Mouse (Mus musculus) liver, embryonic 15.5 days (tissue): Measurements from ENCODE around the gene Ncor2. TPM values are rescaled to one million over a fixed set of nuclear protein-coding genes. Genes with fewer than 3 reads are reported as not detected.

Source experiments
- ATAC-seq: fragments of 200-750 bp; cut with Nextera tagmentation; 2 replicates; pipeline ENCODE4 v1.8.0; 2017; ENCODE audit warnings: moderate number of reproducible peaks, mild to moderate bottlenecking, moderate library complexity; ENCODE audit not compliant: insufficient read depth
- H3K27ac ChIP-seq: fragments of 300-500 bp; sonication (generic); replicated peaks from 2 replicates; pipeline ENCODE4 v1.5.1; 2015; ENCODE audit warnings: mild to moderate bottlenecking, inconsistent platforms
- H3K27me3 ChIP-seq: fragments of 300-500 bp; sonication (generic); 2 replicates; pipeline ENCODE4 v1.6.1; 2015; ENCODE audit warnings: mild to moderate bottlenecking, inconsistent platforms
- H3K36me3 ChIP-seq: fragments of 300-500 bp; sonication (generic); replicated peaks from 2 replicates; pipeline ENCODE4 v1.6.1; 2015; ENCODE audit warnings: moderate library complexity, mild to moderate bottlenecking, inconsistent platforms
- H3K4me1 ChIP-seq: fragments of 300-500 bp; sonication (generic); replicated peaks from 2 replicates; pipeline ENCODE4 v1.6.1; 2015; ENCODE audit warnings: inconsistent platforms
- H3K4me2 ChIP-seq: fragments of 300-500 bp; sonication (generic); 2 replicates; pipeline ENCODE4 v1.6.1; 2015; ENCODE audit warnings: moderate library complexity, mild to moderate bottlenecking, inconsistent platforms
- H3K4me3 ChIP-seq: fragments of 300-500 bp; sonication (generic); replicated peaks from 2 replicates; pipeline ENCODE4 v1.5.1; 2015; ENCODE audit warnings: mild to moderate bottlenecking, inconsistent platforms
- H3K9ac ChIP-seq: fragments of 300-500 bp; sonication (generic); 2 replicates; pipeline ENCODE4 v1.6.1; 2015; ENCODE audit warnings: moderate library complexity, mild to moderate bottlenecking, inconsistent platforms
- H3K9me3 ChIP-seq: fragments of 300-500 bp; sonication (generic); replicated peaks from 2 replicates; pipeline ENCODE4 v1.6.1; 2016; ENCODE audit warnings: inconsistent platforms
- whole genome bisulfite sequencing: fragments of 180-500 bp; shearing (Covaris S2); methylation state at CpG from one replicate; pipeline ENCODE4 v1.1.7; 2015; ENCODE audit warnings: mixed read lengths; ENCODE audit not compliant: insufficient replicate concordance; 5-methylcytosine and 5-hydroxymethylcytosine counted together
- polyA plus RNA-seq: library from polyadenylated mRNA; unstranded; fragments of >200 nt; fragmentation: Nextera tagmentation; extraction: Ambion mirVana; gene quantifications from 2 replicates; pipeline ENCODE4 v1.2.1, GENCODE M21; 2015

The Ncor2 gene
- polyA plus RNA-seq, 1 experiment from 2014 or later: 3.8 TPM

DNA sequence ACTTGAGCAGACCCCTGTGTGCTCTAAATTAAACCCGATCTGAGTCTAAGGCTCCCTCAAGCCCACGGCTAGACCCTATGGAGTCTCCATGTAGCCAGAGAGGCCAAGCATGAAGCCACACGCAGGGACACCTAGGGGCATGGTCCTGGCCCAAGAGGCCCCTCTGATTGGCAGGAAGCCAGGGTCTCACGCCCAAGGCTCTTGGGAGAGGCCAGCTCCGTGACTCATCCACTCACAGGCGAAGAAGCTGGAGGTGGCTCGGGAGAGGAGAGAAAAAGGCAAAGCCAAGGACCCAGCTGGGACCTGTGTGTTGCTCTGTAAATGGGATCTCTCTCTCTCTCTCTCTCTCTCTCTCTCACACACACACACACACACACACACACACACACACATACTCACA lies 44.6 kb downstream of the Ncor2 start:
- no peaks in the 10 kb centered on the region for H3K27me3 ChIP-seq
- H3K27ac ChIP-seq: no peak overlapping the region
- no peak for ATAC-seq
- peaks cover 34% of the 10 kb centered on the region for H3K4me1 ChIP-seq
- WGBS: 56% methylated on average over 7 of the region's 7 CpGs
- no peak overlapping the region for H3K9ac ChIP-seq
- no peak overlapping the region for H3K4me2 ChIP-seq
- H3K4me3 ChIP-seq: no peak overlapping the region
- H3K9me3 ChIP-seq: no peaks in the 10 kb centered on the region
- no peaks in the 10 kb centered on the region for H3K36me3 ChIP-seq

DNA sequence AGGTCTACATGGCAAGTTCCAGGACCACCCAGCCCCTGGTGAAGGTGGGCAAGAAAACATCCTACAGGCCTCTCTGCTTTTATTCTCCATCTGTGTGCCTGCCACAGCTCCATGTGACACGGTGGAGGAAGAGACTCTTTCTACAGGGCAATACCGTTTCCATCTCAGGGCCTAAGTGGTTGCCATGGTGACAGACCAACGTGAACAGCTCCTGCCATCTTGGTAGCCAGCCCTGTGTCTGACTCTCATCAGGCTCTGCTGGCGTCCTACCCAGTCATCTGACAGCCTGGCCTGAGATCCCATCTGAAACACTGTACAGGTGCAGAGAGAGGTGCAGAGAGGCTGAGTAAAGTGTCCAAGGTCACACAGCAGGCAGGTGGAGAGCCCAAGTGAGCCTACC lies 45.4 kb downstream of the Ncor2 start:
- 56% methylated on average over 4 of the region's 4 CpGs for WGBS
- Histone ChIP-seq H3K4me2 (no peak overlapping the region), H3K4me3 (no peak overlapping the region), H3K27me3 (no peaks in the 10 kb centered on the region), H3K9me3 (no peaks in the 10 kb centered on the region), H3K36me3 (no peaks in the 10 kb centered on the region), H3K9ac (no peak overlapping the region), H3K4me1 (peaks cover 38% of the 10 kb centered on the region), H3K27ac (no peak overlapping the region)
- ATAC-seq: no peak

- Histone ChIP-seq H3K4me2 (no peak overlapping the region), H3K4me3 (no peak overlapping the region), H3K9me3 (no peaks in the 10 kb centered on the region), H3K4me1 (peaks cover 33% of the 10 kb centered on the region), H3K36me3 (no peaks in the 10 kb centered on the region), H3K27ac (no peak overlapping the region), H3K27me3 (no peaks in the 10 kb centered on the region), H3K9ac (no peak overlapping the region)
- WGBS: 80% methylated on average over 13 of the region's 13 CpGs
- no peak for ATAC-seq
Observed at GRCm38 (mm10) chr5:125132566-125133260, 46.3 kb downstream of the Ncor2 start.

GRCm38 (mm10) chr5:125132069-125132468 lies 47.0 kb downstream of the Ncor2 start:
- Histone ChIP-seq H3K27me3 (no peaks in the 10 kb centered on the region), H3K9ac (no peak overlapping the region), H3K27ac (no peak overlapping the region), H3K9me3 (no peaks in the 10 kb centered on the region), H3K4me3 (no peak overlapping the region), H3K4me1 (peaks cover 27% of the 10 kb centered on the region), H3K36me3 (no peaks in the 10 kb centered on the region), H3K4me2 (no peak overlapping the region)
- no peak for ATAC-seq
- WGBS: 61% methylated on average over 2 of the region's 2 CpGs

DNA sequence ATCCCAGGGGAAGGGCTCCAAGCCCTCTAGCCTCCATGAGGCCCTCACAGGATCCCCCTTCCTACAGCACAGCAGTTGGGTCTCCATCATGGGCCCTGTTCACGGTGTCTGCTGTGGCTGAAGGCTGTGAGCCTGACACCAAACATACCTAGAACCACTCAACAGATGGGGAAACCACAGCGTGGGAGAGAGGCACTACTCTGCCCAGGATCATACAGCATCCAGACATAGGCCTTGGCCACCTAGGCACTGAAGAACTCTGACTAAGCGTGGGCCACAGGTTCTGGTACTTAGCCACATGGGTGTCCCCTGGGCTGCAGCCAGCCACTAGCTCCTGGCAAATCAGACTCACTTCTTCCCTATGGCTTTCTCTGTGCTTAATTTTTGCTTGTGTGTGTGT lies 48.6 kb downstream of the Ncor2 start:
- H3K4me2 ChIP-seq: no peak overlapping the region
- no peaks in the 10 kb centered on the region for H3K27me3 ChIP-seq
- no peak for ATAC-seq
- no peak overlapping the region for H3K4me3 ChIP-seq
- H3K9ac ChIP-seq: no peak overlapping the region
- no peak overlapping the region for H3K27ac ChIP-seq
- WGBS: 76% methylated on average over 3 of the region's 3 CpGs
- H3K36me3 ChIP-seq: no peaks in the 10 kb centered on the region
- H3K9me3 ChIP-seq: no peaks in the 10 kb centered on the region
- peaks cover 24% of the 10 kb centered on the region for H3K4me1 ChIP-seq

DNA sequence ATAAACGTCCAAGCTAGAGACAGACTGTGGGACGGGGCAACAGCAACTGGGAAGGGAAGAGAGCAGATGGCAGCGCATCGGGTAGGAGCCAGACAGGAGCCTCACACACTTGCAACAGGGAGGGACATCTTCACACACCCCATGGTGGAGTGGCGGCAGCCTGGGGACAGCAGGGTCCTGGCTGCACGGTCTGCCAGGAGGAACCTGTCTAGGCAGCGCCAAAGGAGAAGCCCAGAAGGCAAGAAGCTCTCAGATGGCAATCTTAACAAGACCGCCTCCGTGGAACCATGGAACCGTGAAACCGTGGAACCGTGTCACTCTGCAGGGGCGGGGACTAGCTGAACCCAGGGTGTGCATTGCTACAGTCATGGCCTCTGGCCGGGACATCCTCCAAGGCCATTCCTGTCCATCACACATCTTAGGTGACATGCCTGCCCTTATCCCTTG lies 50.1 kb downstream of the Ncor2 start:
- Histone ChIP-seq H3K4me2 (no peak overlapping the region), H3K27me3 (no peaks in the 10 kb centered on the region), H3K9ac (no peak overlapping the region), H3K4me1 (peaks cover 18% of the 10 kb centered on the region; the same call in 1 of the 2 replicates), H3K4me3 (no peak overlapping the region), H3K36me3 (no peaks in the 10 kb centered on the region), H3K27ac (no peak overlapping the region), H3K9me3 (no peaks in the 10 kb centered on the region)
- ATAC-seq: no peak
- 51% methylated on average over 14 of the region's 14 CpGs for whole genome bisulfite sequencing

GRCm38 (mm10) chr5:125127920-125128319 lies 51.1 kb downstream of the Ncor2 start:
- 70% methylated on average over 1 of the region's 1 CpGs for WGBS
- H3K36me3 ChIP-seq: no peaks in the 10 kb centered on the region
- no peaks in the 10 kb centered on the region for H3K9me3 ChIP-seq
- H3K4me1 ChIP-seq: peaks cover 25% of the 10 kb centered on the region
- H3K27ac ChIP-seq: no peak overlapping the region
- no peak for ATAC-seq
- H3K4me3 ChIP-seq: no peak overlapping the region
- H3K27me3 ChIP-seq: no peaks in the 10 kb centered on the region
- H3K9ac ChIP-seq: no peak overlapping the region
- H3K4me2 ChIP-seq: no peak overlapping the region

- ATAC-seq: no peak
- Histone ChIP-seq H3K4me1 (peaks cover 25% of the 10 kb centered on the region), H3K36me3 (no peaks in the 10 kb centered on the region; the same call in 1 of the 2 replicates), H3K9me3 (no peaks in the 10 kb centered on the region), H3K27ac (no peak overlapping the region), H3K4me2 (no peak overlapping the region), H3K9ac (no peak overlapping the region), H3K4me3 (no peak overlapping the region), H3K27me3 (no peaks in the 10 kb centered on the region)
- 60% methylated on average over 4 of the region's 4 CpGs for WGBS
Observed at GRCm38 (mm10) chr5:125127426-125127825, 51.6 kb downstream of the Ncor2 start.

GRCm38 (mm10) chr5:125125966-125126464 lies 53.0 kb downstream of the Ncor2 start:
- Histone ChIP-seq H3K4me2 (no peak overlapping the region), H3K9me3 (no peaks in the 10 kb centered on the region), H3K36me3 (no peaks in the 10 kb centered on the region; the same call in 1 of the 2 replicates), H3K4me1 (peaks cover 20% of the 10 kb centered on the region), H3K27me3 (no peaks in the 10 kb centered on the region), H3K4me3 (no peak overlapping the region), H3K27ac (no peak overlapping the region), H3K9ac (no peak overlapping the region)
- ATAC-seq: no peak
- WGBS: 76% methylated on average over 4 of the region's 4 CpGs

DNA sequence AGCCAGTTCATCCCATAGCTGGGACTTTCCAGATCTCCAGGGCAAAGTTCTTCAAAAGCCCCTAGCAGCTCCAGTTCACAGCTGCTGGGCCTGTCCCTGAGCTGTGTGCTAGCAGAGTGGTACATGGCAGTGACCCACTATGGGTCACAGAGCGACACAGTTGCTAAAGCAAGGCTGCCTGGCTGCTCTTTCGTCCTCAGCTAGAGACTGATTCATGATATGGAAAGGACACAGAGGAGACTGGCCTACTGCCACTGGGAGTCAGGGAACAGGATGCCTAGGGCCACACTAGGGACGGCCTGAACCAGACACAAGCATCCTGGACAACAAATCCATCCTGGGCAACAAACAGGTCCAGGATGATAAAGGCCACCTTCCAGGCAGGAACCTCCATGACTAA lies 53.8 kb downstream of the Ncor2 start:
- no peak for ATAC-seq
- Histone ChIP-seq H3K4me3 (no peak overlapping the region), H3K4me1 (peaks cover 19% of the 10 kb centered on the region), H3K27me3 (no peaks in the 10 kb centered on the region), H3K9me3 (no peaks in the 10 kb centered on the region), H3K36me3 (no peaks in the 10 kb centered on the region; the same call in 1 of the 2 replicates), H3K4me2 (no peak overlapping the region), H3K27ac (no peak overlapping the region), H3K9ac (no peak overlapping the region)
- 62% methylated on average over 3 of the region's 3 CpGs for WGBS

- Histone ChIP-seq H3K36me3 (peaks cover 5% of the 10 kb centered on the region; the same call in 1 of the 2 replicates), H3K9me3 (no peaks in the 10 kb centered on the region), H3K4me3 (no peak overlapping the region), H3K4me1 (peaks cover 8% of the 10 kb centered on the region), H3K27me3 (no peaks in the 10 kb centered on the region), H3K9ac (no peak overlapping the region), H3K27ac (no peak overlapping the region), H3K4me2 (no peak overlapping the region)
- WGBS: 69% methylated on average over 7 of the region's 7 CpGs
- ATAC-seq: no peak
Observed at GRCm38 (mm10) chr5:125124002-125124401, 55.0 kb downstream of the Ncor2 start.

DNA sequence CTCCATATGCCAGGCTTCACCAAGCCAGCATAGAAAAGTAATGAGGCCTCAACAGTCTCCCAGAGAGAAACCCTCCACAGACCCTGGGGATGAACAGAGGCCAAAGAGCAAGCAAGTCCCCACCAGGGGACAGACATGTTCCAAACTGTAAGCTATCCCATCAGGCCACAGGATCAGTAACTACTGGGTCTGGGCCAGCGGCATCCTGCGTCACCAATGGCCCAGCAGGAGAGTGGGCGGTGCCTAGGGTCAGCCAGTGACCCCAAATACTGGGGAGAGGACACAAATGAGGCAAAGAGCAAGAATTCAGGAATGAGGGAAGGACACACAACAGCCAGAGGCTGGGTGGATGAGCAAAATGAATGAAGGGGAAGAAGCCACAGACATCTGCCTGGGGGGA lies 55.8 kb downstream of the Ncor2 start:
- Histone ChIP-seq H3K4me3 (no peak overlapping the region), H3K4me1 (peaks cover 7% of the 10 kb centered on the region), H3K4me2 (no peak overlapping the region), H3K27me3 (no peaks in the 10 kb centered on the region), H3K27ac (no peak overlapping the region), H3K36me3 (peaks cover 13% of the 10 kb centered on the region; the same call in 1 of the 2 replicates), H3K9ac (no peak overlapping the region), H3K9me3 (no peaks in the 10 kb centered on the region)
- 56% methylated on average over 3 of the region's 3 CpGs for WGBS
- ATAC-seq: no peak
